Mouse (Mus musculus): ENCODE results near the gene Lpp.
A peak's percentile ranks its signal among the peaks of the same experiment; 100 is the strongest.

Gene Lpp

GRCm38 (mm10) chr16:24948091-24948690 is 554.9 kb downstream of the Lpp start:
- no peak for DNase-seq

- DNase-seq, result no peak
Observed at GRCm38 (mm10) chr16:24949265-24949664, 556.0 kb downstream of the Lpp start.

- DNase-seq, result no peak
Observed at GRCm38 (mm10) chr16:24950112-24950743, 556.9 kb downstream of the Lpp start.

- no peak for DNase-seq
Observed at GRCm38 (mm10) chr16:24951909-24952308, 558.6 kb downstream of the Lpp start.

- DNase-seq, result no peak
Observed at GRCm38 (mm10) chr16:24955054-24955453, 561.7 kb downstream of the Lpp start.

- no peak for DNase-seq
Observed at GRCm38 (mm10) chr16:24958661-24959060, 565.4 kb downstream of the Lpp start.

GRCm38 (mm10) chr16:24960901-24961806 is 567.8 kb downstream of the Lpp start:
- DNase-seq, result peak; percentile 41

- no peak for DNase-seq
Observed at GRCm38 (mm10) chr16:24964311-24964710, 571.0 kb downstream of the Lpp start.

GRCm38 (mm10) chr16:24965091-24965490 is 571.8 kb downstream of the Lpp start:
- DNase-seq, result no peak

- peak; percentile 39 for DNase-seq
Observed at GRCm38 (mm10) chr16:24966460-24966859, 573.2 kb downstream of the Lpp start.

GRCm38 (mm10) chr16:24973009-24973631 is 579.8 kb downstream of the Lpp start:
- no peak for DNase-seq

GRCm38 (mm10) chr16:24977771-24978170 is 584.5 kb downstream of the Lpp start:
- no peak for DNase-seq

GRCm38 (mm10) chr16:24978226-24978625 is 584.9 kb downstream of the Lpp start:
- no peak for DNase-seq

GRCm38 (mm10) chr16:24979391-24979790 is 586.1 kb downstream of the Lpp start:
- no peak for DNase-seq

- DNase-seq, result no peak
Observed at GRCm38 (mm10) chr16:24982828-24983227, 589.5 kb downstream of the Lpp start.

GRCm38 (mm10) chr16:24990331-24990730 is 597.0 kb downstream of the Lpp start:
- no peak for DNase-seq

- peak; percentile 49 for DNase-seq
Observed at GRCm38 (mm10) chr16:24991059-24991541, 597.8 kb downstream of the Lpp start.

GRCm38 (mm10) chr16:24991995-24992394 is 598.7 kb downstream of the Lpp start:
- no peak for DNase-seq

- no peak for DNase-seq
Observed at GRCm38 (mm10) chr16:24992494-24992893, 599.2 kb downstream of the Lpp start.

GRCm38 (mm10) chr16:25010980-25011877 is 617.9 kb downstream of the Lpp start:
- DNase-seq, result no peak

- no peak for DNase-seq
Observed at GRCm38 (mm10) chr16:25012938-25013337, 619.6 kb downstream of the Lpp start.

- peak; percentile 81 for DNase-seq
Observed at GRCm38 (mm10) chr16:25016261-25016836, 623.0 kb downstream of the Lpp start.

Measured in right cerebral cortex, adult 18-20 months (tissue).